ENCODE assay signal across 7 mouse cellular contexts in the genomic region with DNA sequence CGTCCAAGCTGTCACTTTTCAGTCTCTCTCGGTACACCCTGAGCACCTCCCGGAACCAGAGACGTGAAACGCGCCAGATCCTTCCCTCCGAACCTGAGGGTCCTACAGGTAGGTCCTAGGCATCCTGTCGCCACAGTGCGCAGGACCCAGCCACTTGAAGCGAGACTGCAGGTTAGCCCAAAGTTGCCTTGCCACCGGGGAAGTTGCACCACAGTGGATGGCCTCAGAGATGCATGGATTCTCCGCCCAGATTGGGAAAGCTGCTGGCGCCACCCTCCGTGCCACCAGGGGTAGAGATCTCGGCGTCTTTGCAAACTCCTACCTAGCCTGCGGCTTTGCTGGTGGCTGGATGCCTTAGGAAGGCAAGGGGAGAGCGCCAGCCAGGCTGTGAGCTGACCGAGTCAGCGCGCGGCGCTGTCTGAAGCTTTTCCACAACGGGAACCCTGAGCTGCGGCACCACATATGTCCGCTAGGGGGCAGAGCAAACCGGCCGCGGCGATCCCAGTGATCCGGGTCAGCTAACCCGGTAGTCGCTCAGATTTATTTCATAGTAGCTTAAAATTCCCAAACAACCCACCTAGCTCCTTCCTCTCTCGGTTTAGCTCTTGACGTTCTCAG. TPM values are rescaled to one million over a fixed set of nuclear protein-coding genes. Genes with fewer than 3 reads are reported as not detected.
DNase-seq lines count a peak whose midpoint lies in the region; ATAC-seq and TF ChIP-seq lines count a peak whose summit lies in the region.

No protein-coding gene starts in this region.

- H3K79me2 ChIP-seq in heart, adult 2 months (replicated peaks; ENCODE audit: control insufficient read depth, insufficient read depth, low read length), result no peaks in the 10 kb centered on the region

- DNase-seq in adrenal gland, postnatal 25 days, result peak; percentile 89
- peak; percentile 78 to 88 for DNase-seq in heart, adult 2 months
- DNase-seq in kidney, adult 18-20 months, result peak; percentile 86
- DNase-seq in limb, embryonic 10.5 days (ENCODE audit: low spot score), result peak; percentile 93

- no peak for TF ChIP-seq EP300 in heart, adult 2 months (IDR thresholded peaks at IDR 0.05; ENCODE audit: insufficient read depth, low read depth, low read length)

- TF ChIP-seq CTCF in heart, adult 2 months (IDR thresholded peaks at IDR 0.05), result no peak; the same call in 1 of the 2 replicates
- peak; percentile 91; the same call in 1 of the 2 replicates for TF ChIP-seq CTCF in small intestine, adult 2 months (IDR thresholded peaks at IDR 0.05; ENCODE audit: extremely low read depth, insufficient read length, insufficient replicate concordance, low read depth, low read length)

- intact Hi-C loops in heart, adult 2 months (cut with DNase I), result loop anchor here (5.0 to 10.0 kb wide), 2 partner anchors 204 to 512 kb away; partner anchors contain the start of gene Rad18

- peak overlapping the region; percentile 59 for H3K4me2 ChIP-seq in embryonic facial prominence, embryonic 12.5 days (replicated peaks)
- H3K4me2 ChIP-seq in midbrain, embryonic 12.5 days (replicated peaks), result peak overlapping the region; percentile 64

- TF ChIP-seq POLR2A in heart, adult 2 months (IDR thresholded peaks at IDR 0.05; ENCODE audit: insufficient read depth, low read depth, low read length), result no peak
- TF ChIP-seq POLR2A in small intestine, adult 2 months (IDR thresholded peaks at IDR 0.05; ENCODE audit: low read depth, low read length), result no peak

- WGBS in embryonic facial prominence, embryonic 12.5 days, result 1% methylated on average over 35 of the region's 35 CpGs
- under 1% methylated on average over 35 of the region's 35 CpGs for WGBS in heart, adult 2 months
- WGBS in limb, embryonic 10.5 days, result 2% methylated on average over 35 of the region's 35 CpGs
- WGBS in midbrain, embryonic 12.5 days, result 1% methylated on average over 35 of the region's 35 CpGs
- WGBS in small intestine, adult 2 months, result under 1% methylated on average over 35 of the region's 35 CpGs

- peak; percentile 26 for ATAC-seq in embryonic facial prominence, embryonic 12.5 days (ENCODE audit: insufficient number of reproducible peaks, insufficient read depth, low FRiP score, low TSS enrichment)
- peak; percentile 72 for ATAC-seq in midbrain, embryonic 12.5 days (ENCODE audit: low FRiP score, low read depth)

- H3K4me1 ChIP-seq in embryonic facial prominence, embryonic 12.5 days, result peaks cover 23% of the 10 kb centered on the region
- H3K4me1 ChIP-seq in heart, adult 2 months (ENCODE audit: control insufficient read depth, insufficient read depth, low read length), result 0 out of 2 replicates have a peak, but pooled peaks cover 1% of the 10 kb centered on the region
- H3K4me1 ChIP-seq in limb, embryonic 10.5 days, result peaks cover 36% of the 10 kb centered on the region
- H3K4me1 ChIP-seq in midbrain, embryonic 12.5 days, result peaks cover 21% of the 10 kb centered on the region
- H3K4me1 ChIP-seq in small intestine, adult 2 months (ENCODE audit: control insufficient read depth, insufficient read depth, insufficient read length, low read length), result peaks cover 9% of the 10 kb centered on the region

- no peak overlapping the region for H3K27ac ChIP-seq in embryonic facial prominence, embryonic 12.5 days
- H3K27ac ChIP-seq in heart, adult 2 months, result no peak overlapping the region
- no peak overlapping the region for H3K27ac ChIP-seq in limb, embryonic 10.5 days
- no peak overlapping the region for H3K27ac ChIP-seq in midbrain, embryonic 12.5 days (replicated peaks)
- H3K27ac ChIP-seq in small intestine, adult 2 months (ENCODE audit: insufficient read depth, low read depth, low read length), result no peak overlapping the region

- H3K27me3 ChIP-seq in embryonic facial prominence, embryonic 12.5 days, result peaks cover 52% of the 10 kb centered on the region
- H3K27me3 ChIP-seq in heart, adult 2 months (ENCODE audit: control insufficient read depth, insufficient read depth, low read length), result peaks cover 10% of the 10 kb centered on the region
- peaks cover 73% of the 10 kb centered on the region for H3K27me3 ChIP-seq in limb, embryonic 10.5 days (ENCODE audit: low read depth, poor library complexity, severe bottlenecking)
- H3K27me3 ChIP-seq in midbrain, embryonic 12.5 days, result peaks cover 75% of the 10 kb centered on the region
- peaks cover 24% of the 10 kb centered on the region for H3K27me3 ChIP-seq in small intestine, adult 2 months (ENCODE audit: control insufficient read depth, insufficient read depth, low read length)

- no peaks in the 10 kb centered on the region for H3K36me3 ChIP-seq in embryonic facial prominence, embryonic 12.5 days
- no peaks in the 10 kb centered on the region for H3K36me3 ChIP-seq in heart, adult 2 months (ENCODE audit: control insufficient read depth, insufficient read depth, low read length)
- H3K36me3 ChIP-seq in limb, embryonic 10.5 days, result no peaks in the 10 kb centered on the region
- H3K36me3 ChIP-seq in midbrain, embryonic 12.5 days, result no peaks in the 10 kb centered on the region
- no peaks in the 10 kb centered on the region for H3K36me3 ChIP-seq in small intestine, adult 2 months (ENCODE audit: control insufficient read depth, insufficient read depth, low read length)

- peak overlapping the region; percentile 37 for H3K4me3 ChIP-seq in embryonic facial prominence, embryonic 12.5 days
- peak overlapping the region; percentile 36 for H3K4me3 ChIP-seq in heart, adult 2 months
- H3K4me3 ChIP-seq in limb, embryonic 10.5 days, result peak overlapping the region; percentile 49
- peak overlapping the region; percentile 38 for H3K4me3 ChIP-seq in midbrain, embryonic 12.5 days
- peak overlapping the region; percentile 56 for H3K4me3 ChIP-seq in small intestine, adult 2 months (ENCODE audit: low read depth, low read length)

- peak overlapping the region; percentile 35; the same call in 1 of the 2 replicates for H3K9ac ChIP-seq in embryonic facial prominence, embryonic 12.5 days
- H3K9ac ChIP-seq in heart, adult 2 months (ENCODE audit: low read depth, low read length), result 0 out of 2 replicates have a peak overlapping the region, but pooled peaks have one; percentile 21
- H3K9ac ChIP-seq in midbrain, embryonic 12.5 days (replicated peaks), result peak overlapping the region; percentile 20; the same call in 1 of the 2 replicates

- H3K9me3 ChIP-seq in embryonic facial prominence, embryonic 12.5 days, result no peaks in the 10 kb centered on the region
- H3K9me3 ChIP-seq in limb, embryonic 10.5 days (replicated peaks), result no peaks in the 10 kb centered on the region
- H3K9me3 ChIP-seq in midbrain, embryonic 12.5 days, result no peaks in the 10 kb centered on the region

RNA-seq across cellular contexts. Expression of gene Oxtr, which starts 1.0 kb away (rescaled TPM):
- 292 and 436 TPM in 2 replicates for total RNA-seq in adrenal gland, postnatal 25 days (2021)
- polyA plus RNA-seq in embryonic facial prominence, embryonic 12.5 days (2016; fragmentation: Nextera tagmentation; extraction: Ambion mirVana), result 0.31 and 0.90 TPM in 2 replicates
- under 1 TPM; 0.18 to 0.21 TPM for total RNA-seq in heart, adult 2 months (2021)
- 0.10 and 0.18 TPM in 2 replicates for polyA plus RNA-seq in heart, adult 2 months (2012; rRNA removed)
- 0.09 and 0.13 TPM in 2 replicates for polyA plus RNA-seq in limb, embryonic 10.5 days (2016; fragmentation: Nextera tagmentation; extraction: Ambion mirVana)
- polyA plus RNA-seq in midbrain, embryonic 12.5 days (2016; fragmentation: Nextera tagmentation; extraction: Ambion mirVana), result 0.08 and 0.26 TPM in 2 replicates
- polyA plus RNA-seq in small intestine, adult 2 months (2012; rRNA removed), result 0.08 and 0.11 TPM in 2 replicates

RNA-seq across cellular contexts. Expression of gene Cav3, which starts 31.4 kb away (rescaled TPM):
- not detected in 2 replicates for total RNA-seq in adrenal gland, postnatal 25 days (2021)
- 0.71 and 1.2 TPM in 2 replicates for polyA plus RNA-seq in embryonic facial prominence, embryonic 12.5 days (2016; fragmentation: Nextera tagmentation; extraction: Ambion mirVana)
- 10 to 100 TPM; 70.8 to 82.8 TPM for total RNA-seq in heart, adult 2 months (2021)
- polyA plus RNA-seq in heart, adult 2 months (2012; rRNA removed), result 144 and 172 TPM in 2 replicates
- polyA plus RNA-seq in limb, embryonic 10.5 days (2016; fragmentation: Nextera tagmentation; extraction: Ambion mirVana), result 0.16 TPM in 1 of 2 replicates, not detected in the other
- not detected in 2 replicates for polyA plus RNA-seq in midbrain, embryonic 12.5 days (2016; fragmentation: Nextera tagmentation; extraction: Ambion mirVana)
- 1.5 and 2.3 TPM in 2 replicates for polyA plus RNA-seq in small intestine, adult 2 months (2012; rRNA removed)

Comparison
In these comparisons a context has a peak if more than half of its experiments do, and no peak if none do; other contexts are left out.
1. RNA of gene Cav3, which starts 31.4 kb away (polyA plus RNA-seq): 144 to 172 TPM in heart, adult 2 months; 1.5 to 2.3 TPM in small intestine, adult 2 months, 0.71 to 1.2 TPM in embryonic facial prominence, embryonic 12.5 days, 0.16 TPM in limb, embryonic 10.5 days and not detected in midbrain, embryonic 12.5 days; every median in the first group is over 10 times any median in the second.
2. Peak in every context shown above with its lines, with median percentiles within 50 percentile points of each other: DNase-seq, H3K4me3 ChIP-seq and H3K9ac ChIP-seq.